18 mouse cellular contexts compared by ENCODE assay signal in genomic region chr11:118878605-118879245, GRCm38 (mm10). TPM values are rescaled to one million over a fixed set of nuclear protein-coding genes. Genes with fewer than 3 reads are reported as not detected.
"Had no signal": no experiment of that assay in that cellular context is flagged by ENCODE, and none has a peak within 500 bp of the region (broad histone marks: within the 10 kb centered on the region; RNA-seq: fewer than 3 reads in every experiment).

No protein-coding gene starts in this region.

- H3K27ac ChIP-seq: lung, embryonic 15.5 days; macrophage; midbrain, embryonic 13.5 days; midbrain, embryonic 15.5 days; neural tube, embryonic 12.5 days; stomach, embryonic 15.5 days; stomach, postnatal 0 days had no signal

- DNase-seq: lung, adult 2 months; lung, postnatal 14 days; lung, postnatal 36 days; right cerebral cortex, postnatal 14 days; thymus, adult 2 months; thymus, postnatal 25 days; thymus, postnatal 4 days had no signal

- H3K4me3 ChIP-seq: lung, embryonic 15.5 days; midbrain, embryonic 13.5 days; midbrain, embryonic 15.5 days; neural tube, embryonic 12.5 days; stomach, embryonic 15.5 days had no signal

- ATAC-seq: lung, postnatal 0 days; midbrain, embryonic 13.5 days; midbrain, embryonic 15.5 days had no signal

- H3K27me3 ChIP-seq: lung, embryonic 15.5 days; midbrain, embryonic 13.5 days; midbrain, embryonic 15.5 days; neural tube, embryonic 12.5 days; stomach, embryonic 15.5 days had no signal

- H3K4me1 ChIP-seq: lung, embryonic 15.5 days; stomach, embryonic 15.5 days had no signal

RNA-seq across cellular contexts. Expression of gene Rbfox3, which starts 32.7 kb away (rescaled TPM):
- total RNA-seq: megakaryocyte progenitor cell, adult 5-6 weeks; monocyte, adult 5-6 weeks; neutrophil, adult 5-6 weeks had no signal
- polyA plus RNA-seq: macrophage had no signal
